Mouse (Mus musculus): Measurements from ENCODE around the gene Il7r. TPM values are rescaled to one million over a fixed set of nuclear protein-coding genes. Genes with fewer than 3 reads are reported as not detected.
"Not testable (repeated sequence)": the region's sequence is repeated elsewhere in the genome, so short reads cannot be mapped to it uniquely, and the experiment has no call there.

Gene Il7r
- total RNA-seq (2014; fragmentation: Nextera tagmentation): 4.2 and 8.8 TPM in 2 replicates
- total RNA-seq (2017): 0.69 and 6.0 TPM in 2 replicates

GRCm38 (mm10) chr15:9530076-9530475, at the start of gene Il7r:
Gene Il7r (minus strand): TSS chr15:9530176.
- ATAC-seq (replicated peaks; ENCODE audit: low FRiP score, low TSS enrichment, poor library complexity, severe bottlenecking): no peak

DNA sequence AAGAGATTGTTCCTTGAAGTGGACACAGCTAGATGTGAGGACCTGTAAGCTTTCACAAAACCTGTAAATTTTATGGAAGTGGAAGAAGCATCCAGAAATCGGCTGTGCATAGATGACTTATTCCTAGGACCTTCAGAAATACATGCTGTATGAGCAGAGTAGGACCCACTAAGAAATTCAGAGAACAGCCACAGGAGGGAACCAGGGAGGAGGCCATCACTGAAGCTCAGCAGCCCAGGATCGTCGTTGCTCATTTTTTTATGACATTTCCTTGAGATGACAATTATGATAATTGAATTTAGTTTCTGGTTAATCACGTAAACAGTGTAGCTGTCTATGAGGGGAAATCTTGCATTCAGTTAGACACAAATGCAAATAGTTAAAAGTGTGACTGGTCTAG, 47.3 kb upstream of the Il7r start:
- no peak for ATAC-seq (replicated peaks; ENCODE audit: low FRiP score, low TSS enrichment, poor library complexity, severe bottlenecking)

DNA sequence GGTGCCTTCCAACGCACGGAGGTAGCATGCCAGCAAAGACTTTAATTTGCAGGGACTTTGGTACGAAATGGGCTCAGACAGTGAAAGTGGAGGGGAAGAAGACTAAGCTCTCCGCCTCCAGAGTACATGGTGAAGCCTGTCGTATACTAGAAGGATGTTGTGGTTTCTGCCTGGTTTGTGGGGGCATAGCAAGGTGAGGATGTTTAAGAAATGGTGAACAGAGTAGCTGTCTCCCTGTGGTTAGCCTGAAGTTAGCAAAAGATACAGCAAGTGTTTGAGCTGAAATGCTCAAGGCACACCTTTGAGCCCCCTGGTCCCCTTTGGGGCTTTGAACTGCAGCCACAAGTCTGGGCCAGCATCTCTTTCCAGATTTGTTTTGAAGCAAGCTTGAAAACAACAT, 44.8 kb upstream of the Il7r start:
- no peak for ATAC-seq (replicated peaks; ENCODE audit: low FRiP score, low TSS enrichment, poor library complexity, severe bottlenecking)

DNA sequence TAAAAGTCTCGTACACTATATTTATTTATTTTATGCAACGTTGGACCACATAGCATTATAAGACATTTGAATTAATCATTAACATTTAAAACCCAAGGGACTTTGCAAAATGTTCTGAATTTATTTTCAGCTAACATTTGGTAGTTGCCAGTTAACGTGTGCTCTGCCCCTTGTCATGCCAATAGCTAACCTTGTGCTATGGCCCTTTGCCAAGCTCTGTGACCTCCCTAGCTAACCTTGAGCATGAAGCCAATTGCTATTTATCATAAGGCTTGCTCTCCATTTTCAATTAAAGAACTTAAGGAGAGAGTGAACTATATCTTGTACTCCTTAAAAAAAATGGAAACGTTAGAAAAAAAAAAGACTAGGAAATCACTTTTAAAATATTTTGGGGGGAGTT, 43.4 kb upstream of the Il7r start:
- ATAC-seq (replicated peaks; ENCODE audit: low FRiP score, low TSS enrichment, poor library complexity, severe bottlenecking): no peak

GRCm38 (mm10) chr15:9572664-9573063, 42.7 kb upstream of the Il7r start:
- ATAC-seq (replicated peaks; ENCODE audit: low FRiP score, low TSS enrichment, poor library complexity, severe bottlenecking): no peak

- no peak for ATAC-seq (replicated peaks; ENCODE audit: low FRiP score, low TSS enrichment, poor library complexity, severe bottlenecking)
Observed at GRCm38 (mm10) chr15:9571896-9572295, 41.9 kb upstream of the Il7r start.

DNA sequence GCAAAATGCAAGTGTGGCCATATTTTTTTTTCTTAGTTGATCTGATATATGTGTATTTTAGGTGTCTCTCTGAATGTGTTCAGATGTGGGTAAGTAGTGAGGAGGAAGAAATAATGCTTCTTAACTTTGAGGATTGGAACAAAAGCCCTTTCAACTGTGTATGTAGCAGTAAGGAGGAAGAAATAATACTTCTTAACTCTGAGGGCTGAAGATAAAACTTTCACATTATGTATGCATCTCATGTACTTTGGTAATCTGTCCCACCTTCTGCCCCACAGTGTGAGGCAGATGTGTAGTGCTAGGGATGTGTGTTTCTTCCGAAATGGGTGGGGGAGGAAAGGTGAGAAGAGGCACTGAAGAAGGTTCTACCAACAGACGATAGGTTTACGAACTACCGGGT, 37.3 kb upstream of the Il7r start:
- ATAC-seq (replicated peaks; ENCODE audit: low FRiP score, low TSS enrichment, poor library complexity, severe bottlenecking): no peak

DNA sequence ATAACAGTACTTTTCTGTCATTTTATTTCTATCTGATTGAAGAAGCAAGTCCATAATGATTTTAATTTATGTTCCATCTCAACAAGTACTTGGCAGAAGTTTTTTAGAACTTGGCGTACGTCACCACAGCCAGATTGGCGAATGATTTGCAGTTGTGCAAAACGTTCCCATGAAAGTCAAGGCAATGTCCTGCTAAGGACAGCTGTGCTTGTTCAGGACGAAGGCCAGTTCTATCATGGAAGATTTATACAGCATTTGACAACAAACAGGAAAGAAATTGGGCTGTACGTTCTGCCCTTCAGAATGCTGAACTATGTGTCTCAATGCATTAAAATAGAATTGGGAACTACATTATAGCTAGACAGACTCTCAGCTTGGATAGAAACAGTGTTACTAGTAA, 35.4 kb upstream of the Il7r start:
- no peak for ATAC-seq (replicated peaks; ENCODE audit: low FRiP score, low TSS enrichment, poor library complexity, severe bottlenecking)

DNA sequence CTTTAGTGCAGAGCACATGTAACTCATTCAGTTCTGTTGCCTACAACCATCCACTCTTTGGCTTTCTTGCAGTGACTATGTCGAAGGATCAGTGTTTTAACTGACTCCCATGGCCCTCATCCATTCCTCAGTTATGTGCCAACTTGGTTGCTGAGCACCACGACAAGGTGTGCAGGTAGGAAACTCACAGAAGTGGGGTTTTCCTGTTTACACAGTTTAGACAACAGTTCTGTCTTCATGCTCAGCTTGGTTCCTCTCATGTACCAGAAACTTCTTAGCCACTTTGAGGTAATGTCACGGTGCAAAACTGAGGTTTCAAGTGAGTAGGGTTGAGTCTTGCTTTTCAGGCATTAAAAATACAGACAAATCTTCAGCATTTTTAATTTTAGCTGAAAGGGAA, 34.2 kb upstream of the Il7r start:
- no peak for ATAC-seq (replicated peaks; ENCODE audit: low FRiP score, low TSS enrichment, poor library complexity, severe bottlenecking)

- not testable (repeated sequence) for ATAC-seq (replicated peaks; ENCODE audit: low FRiP score, low TSS enrichment, poor library complexity, severe bottlenecking)
Observed at GRCm38 (mm10) chr15:9557264-9557663, 27.3 kb upstream of the Il7r start.

GRCm38 (mm10) chr15:9548951-9549350, 19.0 kb upstream of the Il7r start:
- no peak for ATAC-seq (replicated peaks; ENCODE audit: low FRiP score, low TSS enrichment, poor library complexity, severe bottlenecking)

DNA sequence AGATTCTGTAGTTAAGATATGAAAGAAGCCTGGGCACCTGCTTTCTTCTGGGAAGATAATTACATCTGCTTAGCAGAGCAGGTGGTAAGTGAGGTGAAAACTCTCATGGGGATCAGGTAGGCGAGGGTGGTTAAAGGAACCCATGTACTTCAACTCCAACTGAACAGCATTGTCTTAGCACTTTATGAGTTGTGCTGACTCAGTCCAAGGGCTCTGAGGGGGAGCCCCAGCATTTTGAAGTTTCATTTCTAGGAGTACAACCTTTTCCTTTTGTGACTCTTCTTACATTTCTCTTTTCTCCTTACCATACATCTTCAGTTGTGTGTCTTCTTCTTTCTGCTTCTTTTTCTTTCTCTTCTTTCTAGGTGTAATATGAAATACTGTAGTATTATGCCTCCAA, 5.2 kb upstream of the Il7r start:
- no peak for ATAC-seq (replicated peaks; ENCODE audit: low FRiP score, low TSS enrichment, poor library complexity, severe bottlenecking)

- no peak for ATAC-seq (replicated peaks; ENCODE audit: low FRiP score, low TSS enrichment, poor library complexity, severe bottlenecking)
Observed at GRCm38 (mm10) chr15:9533356-9533902, 3.5 kb upstream of the Il7r start.

GRCm38 (mm10) chr15:9529646-9530045, 330 bp downstream of the Il7r start:
- ATAC-seq (replicated peaks; ENCODE audit: low FRiP score, low TSS enrichment, poor library complexity, severe bottlenecking): no peak

GRCm38 (mm10) chr15:9528186-9528935, 1.6 kb downstream of the Il7r start:
- no peak for ATAC-seq (replicated peaks; ENCODE audit: low FRiP score, low TSS enrichment, poor library complexity, severe bottlenecking)

GRCm38 (mm10) chr15:9526412-9526811, 3.6 kb downstream of the Il7r start:
- ATAC-seq (replicated peaks; ENCODE audit: low FRiP score, low TSS enrichment, poor library complexity, severe bottlenecking): no peak

DNA sequence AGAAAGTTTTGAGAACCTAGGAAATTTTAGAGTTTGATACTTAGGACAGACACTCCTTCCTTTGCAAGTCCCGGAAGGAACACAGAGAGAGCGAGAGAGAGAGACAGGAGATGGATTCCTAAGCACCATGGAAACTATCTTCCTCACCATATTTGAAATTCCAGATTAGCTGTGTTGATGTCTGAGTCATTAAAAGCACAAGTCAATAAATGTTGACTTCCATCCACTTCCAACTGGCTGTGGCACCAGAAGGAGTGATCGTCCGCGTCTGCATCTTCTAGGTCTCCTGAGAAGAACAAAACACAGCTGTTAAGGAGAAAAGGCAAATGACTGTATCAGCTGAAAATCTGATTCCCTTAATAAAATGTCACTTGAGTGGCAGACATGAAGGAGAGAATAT, 5.1 kb downstream of the Il7r start:
- no peak for ATAC-seq (replicated peaks; ENCODE audit: low FRiP score, low TSS enrichment, poor library complexity, severe bottlenecking)

DNA sequence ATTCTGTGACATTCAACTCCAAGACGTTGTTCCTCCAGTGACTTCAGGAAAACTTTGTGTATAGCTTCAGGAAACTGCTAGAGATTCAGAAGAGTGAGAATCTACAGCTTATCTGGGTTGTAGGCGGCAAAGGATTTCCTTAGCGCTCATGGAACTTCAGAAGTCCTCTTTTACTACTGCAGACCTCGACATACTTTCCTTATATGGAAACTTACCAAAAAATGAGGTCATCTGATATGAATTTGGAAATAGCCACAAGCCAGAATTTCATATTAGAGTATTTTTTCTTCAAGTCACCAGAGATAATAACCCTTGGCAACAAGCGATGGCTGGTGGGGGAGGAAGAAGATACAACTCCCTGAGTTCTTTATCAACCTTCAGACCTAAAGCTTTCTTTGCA, 6.0 kb downstream of the Il7r start:
- no peak for ATAC-seq (replicated peaks; ENCODE audit: low FRiP score, low TSS enrichment, poor library complexity, severe bottlenecking)

GRCm38 (mm10) chr15:9523059-9523458, 6.9 kb downstream of the Il7r start:
- ATAC-seq (replicated peaks; ENCODE audit: low FRiP score, low TSS enrichment, poor library complexity, severe bottlenecking): no peak

- no peak for ATAC-seq (replicated peaks; ENCODE audit: low FRiP score, low TSS enrichment, poor library complexity, severe bottlenecking)
Observed at GRCm38 (mm10) chr15:9492077-9492476, 37.9 kb downstream of the Il7r start.

DNA sequence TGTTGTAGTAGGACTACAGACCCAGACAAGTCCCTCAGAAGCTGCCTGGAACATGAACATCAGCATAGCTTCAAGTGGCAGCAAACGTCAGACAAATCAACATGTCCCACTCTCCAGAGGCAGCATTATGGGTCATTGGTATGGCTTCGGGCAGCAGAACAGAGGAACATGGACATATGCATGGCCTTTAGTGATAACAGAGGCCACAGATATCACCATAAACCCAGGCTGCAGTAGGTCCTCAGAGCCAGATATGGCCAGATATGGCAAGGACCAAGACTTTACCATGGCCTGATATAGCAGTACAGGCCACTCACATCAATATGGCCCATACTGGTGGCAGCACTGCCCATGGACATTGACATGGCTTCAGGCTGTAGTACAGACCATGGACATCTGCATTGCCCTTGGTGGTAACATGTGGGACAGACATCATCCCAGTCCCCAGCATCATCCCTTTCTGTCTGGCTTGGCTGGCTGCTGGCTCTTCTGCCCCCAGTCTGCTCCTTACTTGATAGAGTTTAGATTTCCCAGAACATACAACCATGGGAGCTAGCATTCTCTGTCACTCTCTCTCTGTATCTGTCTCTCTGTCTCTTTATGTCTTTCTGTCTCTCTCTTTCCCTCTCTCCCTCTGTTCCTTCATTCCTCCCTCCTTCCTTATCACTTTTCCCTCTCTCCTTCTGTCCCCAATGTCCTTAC, 40.4 kb downstream of the Il7r start:
- ATAC-seq (replicated peaks; ENCODE audit: low FRiP score, low TSS enrichment, poor library complexity, severe bottlenecking): no peak
